Mouse (Mus musculus) embryonic fibroblast, embryonic 13.5 days (primary cell): ENCODE measurements at regions not wholly inside any gene's neighbourhood (a gene's known extent, or its start where the extent isn't known, plus 50 kb on each side); places are given as distances from the start of the nearest gene placed in this dataset.

ENCODE experiments used
- CTCF ChIP-seq: IDR thresholded peaks from 2 replicates; pipeline ENCODE4 v1.5.1; 2011; ENCODE audit warnings: mild to moderate bottlenecking, control low read depth, low read length, moderate library complexity, borderline replicate concordance; ENCODE audit not compliant: insufficient read depth
- POLR2A ChIP-seq: IDR thresholded peaks from 2 replicates; pipeline ENCODE4 v1.6.1; 2011; ENCODE audit warnings: low read depth, mild to moderate bottlenecking, control low read depth, low read length, moderate library complexity

DNA sequence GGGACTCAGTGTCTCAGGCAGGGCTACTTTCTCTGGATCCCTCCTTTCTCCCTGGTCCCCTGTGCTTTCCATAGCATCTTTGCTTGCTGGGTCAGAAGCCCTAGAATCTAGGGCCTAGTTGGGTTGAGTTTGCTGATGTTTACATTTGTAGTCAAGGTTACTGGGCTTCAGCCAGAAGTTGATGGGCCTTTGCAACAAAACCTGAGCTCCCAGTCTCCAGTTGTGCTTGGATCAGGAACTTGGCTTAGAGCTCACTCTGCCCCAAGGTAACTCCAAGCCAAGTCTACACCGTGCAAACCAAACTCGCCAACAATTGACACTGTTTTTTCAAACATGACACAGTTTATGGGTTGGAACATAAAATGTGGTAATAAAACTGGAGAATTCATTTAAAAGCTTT, 238.2 kb downstream of the Ankrd50 start:
- TF ChIP-seq CTCF (no peak), POLR2A (no peak)
